Comparison of ENCODE assay signal across 9 mouse cellular contexts in the genomic region with DNA sequence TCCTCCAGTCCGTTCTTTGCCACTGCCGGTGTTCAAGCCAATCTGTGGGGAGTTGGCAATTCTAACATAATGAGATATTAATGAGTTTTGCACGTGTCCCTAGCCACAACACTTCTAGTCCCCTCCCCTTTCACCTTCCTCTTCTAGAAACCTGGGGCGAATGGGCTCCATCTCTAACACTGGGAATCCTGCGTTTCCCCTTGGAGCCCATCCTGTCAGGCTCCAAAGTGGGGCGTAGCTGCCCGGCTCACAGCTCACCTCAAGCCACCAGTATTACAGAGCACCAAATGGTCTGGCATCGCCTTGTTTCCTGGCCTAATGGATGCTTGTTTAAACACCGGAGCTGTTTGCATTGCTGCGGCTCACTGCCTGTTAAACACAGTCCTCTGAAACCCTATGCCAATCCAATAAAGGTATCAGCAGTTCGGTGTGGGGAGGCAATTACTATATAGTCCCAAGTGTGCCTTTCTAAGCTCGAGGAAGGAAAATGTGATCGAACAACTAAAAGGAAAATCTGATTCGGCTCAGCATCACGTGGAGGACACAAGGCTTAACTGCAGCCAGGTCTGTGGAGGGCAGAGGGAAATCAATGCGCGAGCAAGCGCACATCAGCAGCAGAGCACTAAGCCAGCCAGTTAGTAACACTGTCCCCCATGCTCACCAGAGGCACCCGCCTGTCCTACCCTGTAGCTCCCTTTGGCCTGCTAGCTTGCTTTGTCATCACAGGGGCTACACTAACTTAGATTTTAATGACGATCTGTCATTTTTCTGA.
DNase-seq lines count a peak whose midpoint lies in the region; ATAC-seq and TF ChIP-seq lines count a peak whose summit lies in the region.
"Had no signal": no experiment of that assay in that cellular context is flagged by ENCODE, and none has a peak within 500 bp of the region (broad histone marks: within the 10 kb centered on the region; RNA-seq: fewer than 3 reads in every experiment).

No protein-coding gene starts in this region.

- TF ChIP-seq CTCF in liver, adult 2 months (IDR thresholded peaks at IDR 0.05; ENCODE audit: low read depth, low read length) = 0 out of 2 replicates have a peak, but pooled peaks have one; percentile 4

- no peaks in the 10 kb centered on the region for H3K27me3 ChIP-seq in liver, adult 2 months (ENCODE audit: control insufficient read depth, insufficient read depth, low read length)
- H3K27me3 ChIP-seq in forebrain, embryonic 13.5 days = no peaks in the 10 kb centered on the region
- no peaks in the 10 kb centered on the region for H3K27me3 ChIP-seq in liver, embryonic 11.5 days (replicated peaks; ENCODE audit: control insufficient read depth, insufficient read depth, low read length)
- no peaks in the 10 kb centered on the region for H3K27me3 ChIP-seq in stomach, embryonic 16.5 days (ENCODE audit: control insufficient read depth, insufficient read depth, low read length)

- no peaks in the 10 kb centered on the region for H3K36me3 ChIP-seq in liver, adult 2 months (ENCODE audit: control insufficient read depth, insufficient read depth, low read length)
- H3K36me3 ChIP-seq in forebrain, embryonic 13.5 days (ENCODE audit: poor library complexity, severe bottlenecking) = no peaks in the 10 kb centered on the region
- no peaks in the 10 kb centered on the region for H3K36me3 ChIP-seq in liver, embryonic 11.5 days (ENCODE audit: control insufficient read depth, insufficient read depth, low read length)
- no peaks in the 10 kb centered on the region for H3K36me3 ChIP-seq in stomach, embryonic 16.5 days (ENCODE audit: control insufficient read depth, insufficient read depth, low read length)

- peak overlapping the region; percentile 24; the same call in 1 of the 2 replicates for H3K4me3 ChIP-seq in liver, adult 2 months (ENCODE audit: insufficient read depth, low read depth, low read length)
- H3K4me3 ChIP-seq in forebrain, embryonic 13.5 days = no peak overlapping the region; the same call in 1 of the 2 replicates
- no peak overlapping the region for H3K4me3 ChIP-seq in liver, embryonic 11.5 days (ENCODE audit: low read depth, low read length)
- peak overlapping the region; percentile 22 for H3K4me3 ChIP-seq in stomach, embryonic 16.5 days (replicated peaks; ENCODE audit: low read length)
- H3K4me3 ChIP-seq: myocyte had no signal

- TF ChIP-seq POLR2A in liver, adult 2 months (IDR thresholded peaks at IDR 0.05; ENCODE audit: extremely low read depth, insufficient read depth, low read length) = no peak

- H3K9ac ChIP-seq in liver, adult 2 months (ENCODE audit: low read depth, low read length) = no peak overlapping the region; the same call in 1 of the 2 replicates
- H3K9ac ChIP-seq in forebrain, embryonic 13.5 days = peak overlapping the region; percentile 58
- no peak overlapping the region for H3K9ac ChIP-seq in liver, embryonic 11.5 days (ENCODE audit: low read depth, low read length)
- peak overlapping the region; percentile 23 for H3K9ac ChIP-seq in stomach, embryonic 16.5 days (ENCODE audit: low read length)

- H3K79me2 ChIP-seq in liver, adult 2 months (ENCODE audit: control insufficient read depth, insufficient read depth, low read length) = no peaks in the 10 kb centered on the region

- H3K9me3 ChIP-seq in forebrain, embryonic 13.5 days (replicated peaks) = no peaks in the 10 kb centered on the region
- no peaks in the 10 kb centered on the region for H3K9me3 ChIP-seq in liver, embryonic 11.5 days (ENCODE audit: control insufficient read depth, low read length)
- no peaks in the 10 kb centered on the region for H3K9me3 ChIP-seq in stomach, embryonic 16.5 days (replicated peaks; ENCODE audit: control insufficient read depth, low read length)

- WGBS in liver, adult 2 months = 26% methylated on average over 20 of the region's 20 CpGs
- 6% methylated on average over 20 of the region's 20 CpGs for WGBS in forebrain, embryonic 13.5 days
- WGBS in liver, embryonic 11.5 days = 24% methylated on average over 20 of the region's 20 CpGs
- WGBS in stomach, embryonic 16.5 days = 18% methylated on average over 20 of the region's 20 CpGs

- peak overlapping the region; percentile 51 for H3K4me2 ChIP-seq in forebrain, embryonic 13.5 days
- peak overlapping the region; percentile 49 for H3K4me2 ChIP-seq in liver, embryonic 11.5 days
- peak overlapping the region; percentile 46 for H3K4me2 ChIP-seq in stomach, embryonic 16.5 days (ENCODE audit: low read depth, low read length)

- peak; percentile 72 for DNase-seq in liver, adult 2 months (ENCODE audit: extremely low read depth, low read depth, low spot score)
- DNase-seq in liver = no peak
- peak; percentile 44 for DNase-seq in liver, embryonic 11.5 days (ENCODE audit: low spot score)
- no peak for DNase-seq in left cerebral cortex, adult 18-20 months (ENCODE audit: low spot score in 2 of 2)
- no peak for DNase-seq in right cerebral cortex, postnatal 14 days
- DNase-seq in right cerebral cortex, postnatal 25 days = no peak

- ATAC-seq in forebrain, embryonic 13.5 days = peak; percentile 64
- peak; percentile 47; the same call in 1 of the 2 replicates for ATAC-seq in liver, embryonic 11.5 days (replicated peaks; ENCODE audit: low FRiP score)
- ATAC-seq in stomach, embryonic 16.5 days (ENCODE audit: insufficient read depth, low FRiP score) = peak; percentile 82

- H3K4me1 ChIP-seq in liver, adult 2 months (ENCODE audit: control insufficient read depth, insufficient read depth, low read length) = peaks cover 3% of the 10 kb centered on the region
- H3K4me1 ChIP-seq in forebrain, embryonic 13.5 days = peaks cover 32% of the 10 kb centered on the region
- H3K4me1 ChIP-seq in liver, embryonic 11.5 days (replicated peaks; ENCODE audit: control insufficient read depth, insufficient read depth, low read length) = peaks cover 22% of the 10 kb centered on the region
- peaks cover 33% of the 10 kb centered on the region for H3K4me1 ChIP-seq in stomach, embryonic 16.5 days (ENCODE audit: control insufficient read depth, insufficient read depth, low read length)

- H3K27ac ChIP-seq in liver, adult 2 months (replicated peaks; ENCODE audit: insufficient read depth, low read depth, low read length) = no peak overlapping the region
- peak overlapping the region; percentile 88 for H3K27ac ChIP-seq in forebrain, embryonic 13.5 days
- no peak overlapping the region for H3K27ac ChIP-seq in liver, embryonic 11.5 days (ENCODE audit: low read depth, low read length)
- peak overlapping the region; percentile 64 for H3K27ac ChIP-seq in stomach, embryonic 16.5 days (ENCODE audit: low read length)

Comparison
In these comparisons a context has a peak if more than half of its experiments do, and no peak if none do; other contexts are left out.
1. DNase-seq: peak in liver, adult 2 months (single experiment) and liver, embryonic 11.5 days (single experiment); none in liver (single experiment), left cerebral cortex, adult 18-20 months (0 of 2), right cerebral cortex, postnatal 14 days (single experiment) and right cerebral cortex, postnatal 25 days (single experiment).
2. H3K4me3 ChIP-seq: peak in liver, adult 2 months (single experiment) and stomach, embryonic 16.5 days (single experiment); none in forebrain, embryonic 13.5 days (single experiment) and liver, embryonic 11.5 days (single experiment).
3. H3K27ac ChIP-seq: peak in forebrain, embryonic 13.5 days (single experiment) and stomach, embryonic 16.5 days (single experiment); none in liver, adult 2 months (single experiment) and liver, embryonic 11.5 days (single experiment).
4. H3K9ac ChIP-seq: peak in forebrain, embryonic 13.5 days (single experiment) and stomach, embryonic 16.5 days (single experiment); none in liver, adult 2 months (single experiment) and liver, embryonic 11.5 days (single experiment).
5. Peak in every context shown above with its lines, with median percentiles within 50 percentile points of each other: ATAC-seq and H3K4me2 ChIP-seq.